Comparison of ENCODE assay signal across 23 mouse cellular contexts in genomic region chr15:93368558-93368957, GRCm38 (mm10). TPM values are rescaled to one million over a fixed set of nuclear protein-coding genes. Genes with fewer than 3 reads are reported as not detected.
DNase-seq lines count a peak whose midpoint lies in the region; ATAC-seq and TF ChIP-seq lines count a peak whose summit lies in the region.
"Had no signal": no experiment of that assay in that cellular context is flagged by ENCODE, and none has a peak within 500 bp of the region (broad histone marks: within the 10 kb centered on the region; RNA-seq: fewer than 3 reads in every experiment).

No protein-coding gene starts in this region.

- TF ChIP-seq CTCF in heart, adult 2 months (IDR thresholded peaks at IDR 0.05) = no peak

- no peaks in the 10 kb centered on the region; the same call in 1 of the 2 replicates for H3K4me1 ChIP-seq in heart, embryonic 13.5 days
- H3K4me1 ChIP-seq in heart, adult 2 months (ENCODE audit: control insufficient read depth, insufficient read depth, low read length) = no peaks in the 10 kb centered on the region
- no peaks in the 10 kb centered on the region for H3K4me1 ChIP-seq in lung, embryonic 16.5 days (replicated peaks; ENCODE audit: control insufficient read depth, insufficient read depth, low read length)
- no peaks in the 10 kb centered on the region for H3K4me1 ChIP-seq in kidney, embryonic 14.5 days (ENCODE audit: control insufficient read depth, insufficient read depth, low read length)
- H3K4me1 ChIP-seq: embryonic facial prominence, embryonic 13.5 days; forebrain, embryonic 13.5 days; hindbrain, embryonic 13.5 days; midbrain, embryonic 15.5 days; neural tube, embryonic 13.5 days; stomach, embryonic 15.5 days had no signal

- WGBS in heart, embryonic 13.5 days = 55% methylated on average over 9 of the region's 9 CpGs
- 47% methylated on average over 9 of the region's 9 CpGs for whole genome bisulfite sequencing in heart, adult 2 months
- WGBS in lung, embryonic 16.5 days = 40% methylated on average over 9 of the region's 9 CpGs
- 13% methylated on average over 9 of the region's 9 CpGs for WGBS in kidney, embryonic 14.5 days

- DNase-seq in heart, adult 2 months = no peak
- DNase-seq in lung, adult 18-20 months = no peak
- DNase-seq in kidney, postnatal 25 days = peak; percentile 13 to 43
- DNase-seq in spleen, postnatal 4 days (ENCODE audit: low spot score in 2 of 2) = no peak
- DNase-seq in urinary bladder, postnatal 10 days (ENCODE audit: low spot score) = no peak
- DNase-seq: cerebellum, adult 18-20 months; cerebellum, postnatal 25 days; gastrocnemius, postnatal 36 days; heart, postnatal 14 days; liver, embryonic 13.5 days; thymus, postnatal 36 days had no signal

- no peak for TF ChIP-seq POLR2A in heart, adult 2 months (IDR thresholded peaks at IDR 0.05; ENCODE audit: insufficient read depth, low read depth, low read length)

- H3K4me3 ChIP-seq in heart, embryonic 13.5 days = no peak overlapping the region
- no peak overlapping the region for H3K4me3 ChIP-seq in heart, adult 2 months
- no peak overlapping the region for H3K4me3 ChIP-seq in lung, embryonic 16.5 days (ENCODE audit: low read length)
- no peak overlapping the region for H3K4me3 ChIP-seq in kidney, embryonic 14.5 days (ENCODE audit: low read length)
- H3K4me3 ChIP-seq: embryonic facial prominence, embryonic 13.5 days; forebrain, embryonic 13.5 days; hindbrain, embryonic 13.5 days; liver, embryonic 13.5 days; midbrain, embryonic 15.5 days; myocyte; neural tube, embryonic 13.5 days; stomach, embryonic 15.5 days had no signal

- peak overlapping the region; percentile 46; the same call in 1 of the 2 replicates for H3K4me2 ChIP-seq in heart, embryonic 13.5 days
- 0 out of 2 replicates have a peak overlapping the region, but pooled peaks have one; percentile 16 for H3K4me2 ChIP-seq in lung, embryonic 16.5 days (ENCODE audit: low read depth, low read length)
- no peak overlapping the region for H3K4me2 ChIP-seq in kidney, embryonic 14.5 days (replicated peaks; ENCODE audit: low read depth, low read length)
- H3K4me2 ChIP-seq: embryonic facial prominence, embryonic 13.5 days; forebrain, embryonic 13.5 days; hindbrain, embryonic 13.5 days; liver, embryonic 13.5 days; midbrain, embryonic 15.5 days; neural tube, embryonic 13.5 days; stomach, embryonic 15.5 days had no signal

- no peak for ATAC-seq in heart, embryonic 13.5 days (ENCODE audit: extremely low read depth, insufficient number of reproducible peaks, low FRiP score, low TSS enrichment)
- ATAC-seq in lung, embryonic 16.5 days (ENCODE audit: low read depth) = peak; percentile 51; the same call in 1 of the 2 replicates
- peak; percentile 93 for ATAC-seq in kidney, embryonic 14.5 days (ENCODE audit: low FRiP score, low TSS enrichment)
- ATAC-seq: CD4-positive, CD25-positive, alpha-beta regulatory T cell, adult 4 months; forebrain, embryonic 13.5 days; midbrain, embryonic 15.5 days had no signal

- H3K9me3 ChIP-seq in heart, embryonic 13.5 days = no peaks in the 10 kb centered on the region
- H3K9me3 ChIP-seq in lung, embryonic 16.5 days (ENCODE audit: control insufficient read depth, low read length) = no peaks in the 10 kb centered on the region
- H3K9me3 ChIP-seq in kidney, embryonic 14.5 days (ENCODE audit: control insufficient read depth, low read length) = no peaks in the 10 kb centered on the region
- H3K9me3 ChIP-seq: embryonic facial prominence, embryonic 13.5 days; forebrain, embryonic 13.5 days; hindbrain, embryonic 13.5 days; liver, embryonic 13.5 days; midbrain, embryonic 15.5 days; neural tube, embryonic 13.5 days; stomach, embryonic 15.5 days had no signal

- no peaks in the 10 kb centered on the region for H3K79me2 ChIP-seq in heart, adult 2 months (replicated peaks; ENCODE audit: control insufficient read depth, insufficient read depth, low read length)

- H3K36me3 ChIP-seq in heart, embryonic 13.5 days = no peaks in the 10 kb centered on the region
- no peaks in the 10 kb centered on the region for H3K36me3 ChIP-seq in heart, adult 2 months (ENCODE audit: control insufficient read depth, insufficient read depth, low read length)
- no peaks in the 10 kb centered on the region for H3K36me3 ChIP-seq in lung, embryonic 16.5 days (ENCODE audit: control insufficient read depth, insufficient read depth, low read length)
- H3K36me3 ChIP-seq in kidney, embryonic 14.5 days (ENCODE audit: control insufficient read depth, insufficient read depth, low read length) = no peaks in the 10 kb centered on the region
- H3K36me3 ChIP-seq: embryonic facial prominence, embryonic 13.5 days; hindbrain, embryonic 13.5 days; liver, embryonic 13.5 days; midbrain, embryonic 15.5 days; neural tube, embryonic 13.5 days; stomach, embryonic 15.5 days had no signal

- H3K27ac ChIP-seq in heart, embryonic 13.5 days (replicated peaks) = no peak overlapping the region
- no peak overlapping the region for H3K27ac ChIP-seq in heart, adult 2 months
- H3K27ac ChIP-seq in lung, embryonic 16.5 days (ENCODE audit: low read length) = no peak overlapping the region
- H3K27ac ChIP-seq in kidney, embryonic 14.5 days (ENCODE audit: low read depth, low read length) = no peak overlapping the region
- H3K27ac ChIP-seq: embryonic facial prominence, embryonic 13.5 days; forebrain, embryonic 13.5 days; hindbrain, embryonic 13.5 days; liver, embryonic 13.5 days; macrophage; midbrain, embryonic 15.5 days; neural tube, embryonic 13.5 days; stomach, embryonic 15.5 days had no signal

- no peak overlapping the region for H3K9ac ChIP-seq in heart, embryonic 13.5 days
- H3K9ac ChIP-seq in heart, adult 2 months (ENCODE audit: low read depth, low read length) = no peak overlapping the region
- no peak overlapping the region for H3K9ac ChIP-seq in lung, embryonic 16.5 days (ENCODE audit: low read length)
- H3K9ac ChIP-seq in kidney, embryonic 14.5 days (ENCODE audit: low read depth, low read length) = no peak overlapping the region
- H3K9ac ChIP-seq: embryonic facial prominence, embryonic 13.5 days; forebrain, embryonic 13.5 days; hindbrain, embryonic 13.5 days; liver, embryonic 13.5 days; midbrain, embryonic 15.5 days; neural tube, embryonic 13.5 days; stomach, embryonic 15.5 days had no signal

- intact Hi-C loops in heart, adult 2 months (cut with DNase I) = no loop called here

- no peaks in the 10 kb centered on the region; the same call in none of the 2 replicates for H3K27me3 ChIP-seq in heart, embryonic 13.5 days (replicated peaks)
- H3K27me3 ChIP-seq in heart, adult 2 months (ENCODE audit: control insufficient read depth, insufficient read depth, low read length) = no peaks in the 10 kb centered on the region
- no peaks in the 10 kb centered on the region for H3K27me3 ChIP-seq in lung, embryonic 16.5 days (ENCODE audit: control insufficient read depth, insufficient read depth, low read depth, low read length)
- no peaks in the 10 kb centered on the region for H3K27me3 ChIP-seq in kidney, embryonic 14.5 days (ENCODE audit: control insufficient read depth, insufficient read depth, low read length)
- H3K27me3 ChIP-seq: embryonic facial prominence, embryonic 13.5 days; forebrain, embryonic 13.5 days; hindbrain, embryonic 13.5 days; liver, embryonic 13.5 days; midbrain, embryonic 15.5 days; neural tube, embryonic 13.5 days; stomach, embryonic 15.5 days had no signal

- no peak for TF ChIP-seq EP300 in heart, adult 2 months (IDR thresholded peaks at IDR 0.05; ENCODE audit: insufficient read depth, low read depth, low read length)

RNA-seq across cellular contexts. Expression of gene Zcrb1, which starts 29.6 kb away (rescaled TPM):
- polyA plus RNA-seq in heart, embryonic 13.5 days (2015; fragmentation: Nextera tagmentation; extraction: Ambion mirVana) = 112 and 117 TPM in 2 replicates
- total RNA-seq in heart, adult 2 months (2021) = 10 to 100 TPM; 89.3 to 97.3 TPM
- polyA plus RNA-seq in heart, adult 2 months (2012; rRNA removed) = 33.0 and 52.7 TPM in 2 replicates
- polyA plus RNA-seq in lung, embryonic 16.5 days (2015; fragmentation: Nextera tagmentation; extraction: Ambion mirVana) = 101 and 121 TPM in 2 replicates
- 134 and 165 TPM in 2 replicates for polyA plus RNA-seq in kidney, embryonic 14.5 days (2014; fragmentation: Nextera tagmentation; extraction: Ambion mirVana)

RNA-seq across cellular contexts. Expression of gene Pphln1, which starts 29.6 kb away (rescaled TPM):
- polyA plus RNA-seq in heart, embryonic 13.5 days (2015; fragmentation: Nextera tagmentation; extraction: Ambion mirVana) = 38.9 and 39.1 TPM in 2 replicates
- total RNA-seq in heart, adult 2 months (2021) = 10 to 100 TPM; 20.9 to 21.6 TPM
- 6.0 and 10.3 TPM in 2 replicates for polyA plus RNA-seq in heart, adult 2 months (2012; rRNA removed)
- polyA plus RNA-seq in lung, embryonic 16.5 days (2015; fragmentation: Nextera tagmentation; extraction: Ambion mirVana) = 42.6 and 45.1 TPM in 2 replicates
- polyA plus RNA-seq in kidney, embryonic 14.5 days (2014; fragmentation: Nextera tagmentation; extraction: Ambion mirVana) = 30.1 and 43.4 TPM in 2 replicates

RNA-seq across cellular contexts. Expression of gene Yaf2, which starts 31.8 kb away (rescaled TPM):
- polyA plus RNA-seq in heart, embryonic 13.5 days (2015; fragmentation: Nextera tagmentation; extraction: Ambion mirVana) = 80.0 and 90.0 TPM in 2 replicates
- 10 to 100 TPM; 17.8 to 21.4 TPM for total RNA-seq in heart, adult 2 months (2021)
- polyA plus RNA-seq in heart, adult 2 months (2012; rRNA removed) = 22.0 and 35.9 TPM in 2 replicates
- polyA plus RNA-seq in lung, embryonic 16.5 days (2015; fragmentation: Nextera tagmentation; extraction: Ambion mirVana) = 47.3 and 55.3 TPM in 2 replicates
- polyA plus RNA-seq in kidney, embryonic 14.5 days (2014; fragmentation: Nextera tagmentation; extraction: Ambion mirVana) = 114 and 116 TPM in 2 replicates

Comparison
In these comparisons a context has a peak if more than half of its experiments do, and no peak if none do; other contexts are left out.
1. DNase-seq: peak in kidney, postnatal 25 days (2 of 2); none in heart, adult 2 months (0 of 2), lung, adult 18-20 months (0 of 2), spleen, postnatal 4 days (0 of 2) and urinary bladder, postnatal 10 days (single experiment).